Mouse (Mus musculus) inflammation-experienced regulatory T-cells, adult 6 months (primary cell): Measurements from ENCODE around the gene Gm43738. TPM values are rescaled to one million over a fixed set of nuclear protein-coding genes. Genes with fewer than 3 reads are reported as not detected.

Experiments used
- polyA plus RNA-seq, 3 experiments: library from polyadenylated mRNA; unstranded; fragments of 100-300 nt; shearing (Covaris generic); gene quantifications; one replicate each; pipeline ENCODE4 v1.2.1; 2017

Gene Gm43738
- polyA plus RNA-seq, 3 experiments from 2014 or later = not detected

Other genes starting within 250 kb of the Gm43738 start
- gene Msto1, start 187.1 kb downstream of the Gm43738 start, polyA plus RNA-seq = 10 to 100 TPM; 23.3 to 29.4 (median 25.3) TPM
- gene Ash1l, start 150.5 kb downstream of the Gm43738 start, polyA plus RNA-seq = 10 to 100 TPM; 22.7 to 59.3 (median 41.7) TPM
- gene Dap3, start 149.9 kb downstream of the Gm43738 start, polyA plus RNA-seq = 100 to 1,000 TPM; 104 to 154 (median 141) TPM
- 10 to 100 TPM; 57.4 to 78.0 (median 68.9) TPM for gene Rusc1, start 7.8 kb downstream of the Gm43738 start, polyA plus RNA-seq
- 10 to 100 TPM; 46.3 to 92.3 (median 78.1) TPM for gene Fdps, start 860 bp upstream of the Gm43738 start, polyA plus RNA-seq
- not detected for gene Pklr, start 35.0 kb upstream of the Gm43738 start, polyA plus RNA-seq
- 1 to 10 TPM in 2 of 3 experiments, not detected in 1; 1.3 TPM for gene Hcn3, start 59.1 kb upstream of the Gm43738 start, polyA plus RNA-seq
- gene Clk2, start 63.7 kb upstream of the Gm43738 start, polyA plus RNA-seq = 10 to 100 TPM; 12.5 to 29.0 (median 24.7) TPM
- 100 to 1,000 TPM; 168 to 216 (median 185) TPM for gene Scamp3, start 76.4 kb upstream of the Gm43738 start, polyA plus RNA-seq
- 100 to 1,000 TPM; 132 to 223 (median 213) TPM for gene Fam189b, start 82.0 kb upstream of the Gm43738 start, polyA plus RNA-seq
- 10 to 100 TPM; 63.7 to 86.1 (median 85.1) TPM for gene Gba, start 101.8 kb upstream of the Gm43738 start, polyA plus RNA-seq
- gene Thbs3, start 114.1 kb upstream of the Gm43738 start, polyA plus RNA-seq = 1 to 10 TPM in 2 of 3 experiments, under 1 TPM in 1; 0.48 to 3.3 (median 2.7) TPM
- 100 to 1,000 TPM in 1 of 3 experiments, 10 to 100 TPM in 2; 77.7 to 112 (median 94.3) TPM for gene Mtx1, start 126.0 kb upstream of the Gm43738 start, polyA plus RNA-seq
- gene Muc1, start 128.0 kb upstream of the Gm43738 start, polyA plus RNA-seq = 1 to 10 TPM; 1.6 to 2.5 (median 1.8) TPM
- gene Krtcap2, start 144.9 kb upstream of the Gm43738 start, polyA plus RNA-seq = 100 to 1,000 TPM; 271 to 458 (median 303) TPM
- 1 to 10 TPM; 2.6 to 5.5 (median 3.4) TPM for gene Trim46, start 145.2 kb upstream of the Gm43738 start, polyA plus RNA-seq
- gene Dpm3, start 158.3 kb upstream of the Gm43738 start, polyA plus RNA-seq = 100 to 1,000 TPM; 115 to 155 (median 137) TPM
- gene Slc50a1, start 169.5 kb upstream of the Gm43738 start, polyA plus RNA-seq = 100 to 1,000 TPM; 152 to 315 (median 248) TPM
- not detected for gene Efna1, start 180.0 kb upstream of the Gm43738 start, polyA plus RNA-seq
- not detected for gene Efna3, start 221.9 kb upstream of the Gm43738 start, polyA plus RNA-seq
- gene Efna4, start 236.9 kb upstream of the Gm43738 start, polyA plus RNA-seq = under 1 TPM in 2 of 3 experiments, not detected in 1; 0.49 to 0.59 TPM
- gene Adam15, start 248.9 kb upstream of the Gm43738 start, polyA plus RNA-seq = 10 to 100 TPM in 2 of 3 experiments, 1 to 10 TPM in 1; 6.8 to 11.1 (median 10.8) TPM